Mouse (Mus musculus): ENCODE data around the gene Zmynd19.

DNA sequence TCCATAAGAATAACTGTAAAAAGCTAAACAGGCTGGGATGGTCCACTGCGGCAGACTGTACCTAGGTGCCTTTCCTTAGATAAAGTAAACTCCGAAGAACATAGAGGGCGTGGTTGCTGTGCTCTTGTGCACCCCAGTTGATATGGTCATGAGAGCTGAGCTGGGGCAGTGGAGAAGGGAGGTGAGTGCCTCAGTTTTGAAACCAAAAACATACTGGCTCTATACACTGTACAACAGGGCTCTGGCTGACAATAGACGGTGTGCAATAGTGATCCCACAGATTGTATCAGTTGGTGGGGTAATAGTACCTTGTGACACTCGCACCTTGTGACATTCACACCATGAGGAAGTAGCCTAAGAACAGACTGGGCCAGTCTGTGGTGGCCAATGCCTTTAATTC, 27.4 kb downstream of the Zmynd19 start:
- no peak for TF ChIP-seq CTCF (IDR thresholded peaks at IDR 0.05; ENCODE audit: control insufficient read depth, insufficient read depth, insufficient replicate concordance, low read depth, low read length)
- no peak for TF ChIP-seq POLR2A (IDR thresholded peaks at IDR 0.05; ENCODE audit: control insufficient read depth, low read depth, low read length)

Measured in testis, adult 2 months (tissue).